Mouse (Mus musculus): Measurements from ENCODE around the gene Tmem95.
A peak's percentile ranks its signal among the peaks of the same experiment; 100 is the strongest.

- TF ChIP-seq POLR2A (IDR thresholded peaks at IDR 0.05; ENCODE audit: low read depth, low read length) (peak; percentile 88), CTCF (IDR thresholded peaks at IDR 0.05; ENCODE audit: borderline replicate concordance, insufficient read depth, low read length) (no peak)
Measured at GRCm38 (mm10) chr11:69880853-69881603, 3.2 kb upstream of the Tmem95 start, which contains the start of gene Kctd11.

Data from embryonic fibroblast, embryonic 13.5 days (primary cell).